Mouse (Mus musculus): ENCODE results near the gene Abcg4. TPM values are rescaled to one million over a fixed set of nuclear protein-coding genes. Genes with fewer than 3 reads are reported as not detected.

The Abcg4 gene
- polyA plus RNA-seq, 1 experiment, result 1.9 TPM

- DNase-seq, result no peak
- 59% methylated on average over 8 of the region's 8 CpGs for WGBS
- no peak overlapping the region for H3K4me3 ChIP-seq (replicated peaks; ENCODE audit: extremely low read depth, low read depth, low read length)
- peaks cover 7% of the 10 kb centered on the region for H3K4me1 ChIP-seq (ENCODE audit: control insufficient read depth, insufficient read depth, low read length)
- no peak for TF ChIP-seq CTCF (IDR thresholded peaks at IDR 0.05; ENCODE audit: insufficient read depth, low read length)
- TF ChIP-seq POLR2A (IDR thresholded peaks at IDR 0.05; ENCODE audit: borderline replicate concordance, extremely low read depth, low read depth, low read length), result no peak
Measured at GRCm38 (mm10) chr9:44266478-44267226, 21.8 kb downstream of the Abcg4 start.

GRCm38 (mm10) chr9:44261388-44261787, 27.0 kb downstream of the Abcg4 start:
- WGBS, result 87% methylated on average over 14 of the region's 14 CpGs
- H3K4me3 ChIP-seq (replicated peaks; ENCODE audit: extremely low read depth, low read depth, low read length), result no peak overlapping the region
- no peak for TF ChIP-seq POLR2A (IDR thresholded peaks at IDR 0.05; ENCODE audit: borderline replicate concordance, extremely low read depth, low read depth, low read length)
- no peak for TF ChIP-seq CTCF (IDR thresholded peaks at IDR 0.05; ENCODE audit: insufficient read depth, low read length)
- no peak for DNase-seq
- no peaks in the 10 kb centered on the region for H3K4me1 ChIP-seq (ENCODE audit: control insufficient read depth, insufficient read depth, low read length)

- no peaks in the 10 kb centered on the region for H3K4me1 ChIP-seq (ENCODE audit: control insufficient read depth, insufficient read depth, low read length)
- H3K4me3 ChIP-seq (replicated peaks; ENCODE audit: extremely low read depth, low read depth, low read length), result no peak overlapping the region
- 76% methylated on average over 10 of the region's 10 CpGs for WGBS
- no peak for DNase-seq
- no peak for TF ChIP-seq POLR2A (IDR thresholded peaks at IDR 0.05; ENCODE audit: borderline replicate concordance, extremely low read depth, low read depth, low read length)
Measured at GRCm38 (mm10) chr9:44259014-44259413, 29.4 kb downstream of the Abcg4 start.

- Histone ChIP-seq H3K4me1 (ENCODE audit: control insufficient read depth, insufficient read depth, low read length) (no peaks in the 10 kb centered on the region), H3K4me3 (replicated peaks; ENCODE audit: extremely low read depth, low read depth, low read length) (no peak overlapping the region)
- 77% methylated on average over 8 of the region's 8 CpGs for WGBS
- TF ChIP-seq POLR2A (IDR thresholded peaks at IDR 0.05; ENCODE audit: borderline replicate concordance, extremely low read depth, low read depth, low read length), result no peak
- no peak for TF ChIP-seq CTCF (IDR thresholded peaks at IDR 0.05; ENCODE audit: insufficient read depth, low read length)
- DNase-seq, result no peak
Measured at GRCm38 (mm10) chr9:44256213-44256612, 32.2 kb downstream of the Abcg4 start.

- TF ChIP-seq CTCF (IDR thresholded peaks at IDR 0.05; ENCODE audit: insufficient read depth, low read length) (no peak), POLR2A (IDR thresholded peaks at IDR 0.05; ENCODE audit: borderline replicate concordance, extremely low read depth, low read depth, low read length) (no peak)
- no peak for DNase-seq
Measured at GRCm38 (mm10) chr9:44255136-44255521, 33.3 kb downstream of the Abcg4 start.

GRCm38 (mm10) chr9:44254508-44255135, 33.8 kb downstream of the Abcg4 start:
- Histone ChIP-seq H3K4me3 (replicated peaks; ENCODE audit: extremely low read depth, low read depth, low read length) (no peak overlapping the region), H3K4me1 (ENCODE audit: control insufficient read depth, insufficient read depth, low read length) (no peaks in the 10 kb centered on the region)
- no peak for TF ChIP-seq POLR2A (IDR thresholded peaks at IDR 0.05; ENCODE audit: borderline replicate concordance, extremely low read depth, low read depth, low read length)
- no peak for TF ChIP-seq CTCF (IDR thresholded peaks at IDR 0.05; ENCODE audit: insufficient read depth, low read length)
- DNase-seq, result no peak
- 33% methylated on average over 5 of the region's 5 CpGs for WGBS

More at GRCm38 (mm10) chr9:44255136-44255521, 33.3 kb downstream of the Abcg4 start:
- Histone ChIP-seq H3K4me3 (replicated peaks; ENCODE audit: extremely low read depth, low read depth, low read length) (no peak overlapping the region), H3K4me1 (ENCODE audit: control insufficient read depth, insufficient read depth, low read length) (no peaks in the 10 kb centered on the region)
- 70% methylated on average over 6 of the region's 6 CpGs for WGBS

GRCm38 (mm10) chr9:44253441-44253840, 35.0 kb downstream of the Abcg4 start:
- no peaks in the 10 kb centered on the region for H3K4me1 ChIP-seq (ENCODE audit: control insufficient read depth, insufficient read depth, low read length)
- WGBS, result 85% methylated on average over 6 of the region's 6 CpGs
- TF ChIP-seq CTCF (IDR thresholded peaks at IDR 0.05; ENCODE audit: insufficient read depth, low read length) (no peak), POLR2A (IDR thresholded peaks at IDR 0.05; ENCODE audit: borderline replicate concordance, extremely low read depth, low read depth, low read length) (no peak)
- no peak overlapping the region for H3K4me3 ChIP-seq (replicated peaks; ENCODE audit: extremely low read depth, low read depth, low read length)
- no peak for DNase-seq

- no peak for DNase-seq
- WGBS, result 78% methylated on average over 10 of the region's 10 CpGs
- Histone ChIP-seq H3K4me3 (replicated peaks; ENCODE audit: extremely low read depth, low read depth, low read length) (no peak within 1 kb of the TSS), H3K4me1 (ENCODE audit: control insufficient read depth, insufficient read depth, low read length) (no peaks in the 10 kb centered on the region)
- TF ChIP-seq CTCF (IDR thresholded peaks at IDR 0.05; ENCODE audit: insufficient read depth, low read length) (no peak), POLR2A (IDR thresholded peaks at IDR 0.05; ENCODE audit: borderline replicate concordance, extremely low read depth, low read depth, low read length) (no peak)
Measured at GRCm38 (mm10) chr9:44251314-44251713, 37.1 kb downstream of the Abcg4 start, which contains the start of gene Pdzd3. Pdzd3 (minus strand) TSS chr9:44251471.

GRCm38 (mm10) chr9:44250445-44250844, 38.0 kb downstream of the Abcg4 start:
- DNase-seq, result no peak
- TF ChIP-seq CTCF (IDR thresholded peaks at IDR 0.05; ENCODE audit: insufficient read depth, low read length), result no peak
- TF ChIP-seq POLR2A (IDR thresholded peaks at IDR 0.05; ENCODE audit: borderline replicate concordance, extremely low read depth, low read depth, low read length), result no peak
- WGBS, result 61% methylated on average over 4 of the region's 4 CpGs
- Histone ChIP-seq H3K4me1 (ENCODE audit: control insufficient read depth, insufficient read depth, low read length) (no peaks in the 10 kb centered on the region), H3K4me3 (replicated peaks; ENCODE audit: extremely low read depth, low read depth, low read length) (no peak overlapping the region)
